ENCODE assay signal across 8 mouse cellular contexts in the genomic region with DNA sequence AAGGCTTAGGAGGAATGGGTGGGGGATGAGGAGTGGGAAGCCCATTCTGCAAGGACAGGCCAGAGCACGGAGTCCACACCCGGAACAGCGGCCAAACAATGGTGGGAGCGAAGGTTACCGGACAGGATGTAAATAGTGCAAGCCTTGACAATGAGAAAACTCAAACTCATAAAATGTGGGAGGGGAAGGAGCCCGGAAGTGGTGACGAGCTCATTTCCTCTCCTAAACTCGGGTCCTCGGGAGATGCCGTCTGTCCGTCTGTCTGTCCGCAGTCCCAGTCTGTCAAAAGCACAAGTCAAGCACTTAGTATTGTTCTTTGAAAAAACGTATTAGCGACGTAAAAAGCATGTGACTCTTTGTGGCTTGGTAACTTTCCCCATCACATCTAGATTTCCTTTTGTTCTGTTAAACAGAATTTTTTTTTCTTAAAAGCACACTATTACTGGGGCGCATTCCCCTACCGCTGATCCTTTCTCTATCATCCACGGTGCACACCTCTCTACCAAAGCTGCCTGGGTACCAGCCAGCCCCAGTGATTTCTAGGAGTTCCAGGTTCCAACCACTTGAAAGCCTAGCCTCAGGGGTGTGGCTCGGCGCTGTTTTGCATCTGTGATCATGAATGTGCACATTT. TPM values are rescaled to one million over a fixed set of nuclear protein-coding genes. Genes with fewer than 3 reads are reported as not detected.
DNase-seq lines count a peak whose midpoint lies in the region; ATAC-seq and TF ChIP-seq lines count a peak whose summit lies in the region.

No protein-coding gene starts in this region.

- no peak overlapping the region for H3K4me3 ChIP-seq in midbrain, postnatal 0 days (ENCODE audit: low read depth, low read length)
- no peak overlapping the region for H3K4me3 ChIP-seq in midbrain, embryonic 16.5 days (ENCODE audit: low read depth, low read length)
- no peak overlapping the region for H3K4me3 ChIP-seq in heart, embryonic 14.5 days (ENCODE audit: control insufficient read depth in 1 of 2, insufficient read depth in 1 of 2, low read depth in 1 of 2, low read length in 2 of 2)

- no peak for TF ChIP-seq CTCF in midbrain, postnatal 0 days (IDR thresholded peaks at IDR 0.05)

- no peak overlapping the region for H3K27ac ChIP-seq in midbrain, postnatal 0 days (ENCODE audit: low read depth, low read length)
- H3K27ac ChIP-seq in midbrain, embryonic 16.5 days (ENCODE audit: low read length), result no peak overlapping the region
- H3K27ac ChIP-seq in heart, embryonic 14.5 days (replicated peaks in 1 of 2; ENCODE audit: control insufficient read depth in 1 of 2, insufficient read depth in 1 of 2, low read depth in 2 of 2, low read length in 2 of 2), result peak overlapping the region; percentile 33 to 42; a peak in 3 of 4 replicates

- no peak for ATAC-seq in midbrain, postnatal 0 days (ENCODE audit: low FRiP score)
- no peak for ATAC-seq in midbrain, embryonic 16.5 days
- ATAC-seq in heart, embryonic 14.5 days (ENCODE audit: insufficient number of reproducible peaks, insufficient read depth, low FRiP score, low read depth), result 0 out of 2 replicates have a peak, but pooled peaks have one; percentile 42
- ATAC-seq in monocyte, adult 5-6 weeks (replicated peaks; ENCODE audit: insufficient number of reproducible peaks, low FRiP score, low TSS enrichment, poor library complexity, severe bottlenecking), result peak; percentile 42; the same call in 1 of the 2 replicates

- no peak for DNase-seq in midbrain, postnatal 0 days (ENCODE audit: low spot score)
- DNase-seq in kidney, postnatal 4 days, result peak; percentile 68 to 77
- DNase-seq in cerebellum, postnatal 25 days, result no peak
- no peak for DNase-seq in right cerebral cortex, postnatal 36 days (ENCODE audit: low spot score in 2 of 2)
- DNase-seq in frontal cortex, postnatal 25 days (ENCODE audit: low spot score in 2 of 2), result no peak

- 0 out of 2 replicates have a peak overlapping the region, but pooled peaks have one; percentile 2 for H3K4me2 ChIP-seq in midbrain, postnatal 0 days (ENCODE audit: low read depth, low read length, poor library complexity, severe bottlenecking)
- H3K4me2 ChIP-seq in midbrain, embryonic 16.5 days (ENCODE audit: low read length), result no peak overlapping the region
- peak overlapping the region; percentile 36 for H3K4me2 ChIP-seq in heart, embryonic 14.5 days (ENCODE audit: low read length)

- no peak overlapping the region for H3K9ac ChIP-seq in midbrain, postnatal 0 days (replicated peaks; ENCODE audit: low read length, poor library complexity, severe bottlenecking)
- no peak overlapping the region for H3K9ac ChIP-seq in midbrain, embryonic 16.5 days (ENCODE audit: low read depth, low read length)
- peak overlapping the region; percentile 21 for H3K9ac ChIP-seq in heart, embryonic 14.5 days (ENCODE audit: low read length)

- H3K4me1 ChIP-seq in midbrain, postnatal 0 days (ENCODE audit: insufficient read depth, low read length), result no peaks in the 10 kb centered on the region; the same call in 1 of the 2 replicates
- no peaks in the 10 kb centered on the region for H3K4me1 ChIP-seq in midbrain, embryonic 16.5 days (ENCODE audit: control insufficient read depth, insufficient read depth, low read length)
- peaks cover 10 to 17% of the 10 kb centered on the region in 2 experiments for H3K4me1 ChIP-seq in heart, embryonic 14.5 days (ENCODE audit: control insufficient read depth in 2 of 2, insufficient read depth in 2 of 2, low read length in 2 of 2)

- H3K36me3 ChIP-seq in midbrain, postnatal 0 days (ENCODE audit: insufficient read depth, low read length), result no peaks in the 10 kb centered on the region
- H3K36me3 ChIP-seq in midbrain, embryonic 16.5 days (ENCODE audit: control insufficient read depth, insufficient read depth, low read length), result no peaks in the 10 kb centered on the region
- H3K36me3 ChIP-seq in heart, embryonic 14.5 days (ENCODE audit: control insufficient read depth, insufficient read depth, low read length), result no peaks in the 10 kb centered on the region

- no peaks in the 10 kb centered on the region for H3K27me3 ChIP-seq in midbrain, postnatal 0 days (ENCODE audit: insufficient read depth, low read length)
- no peaks in the 10 kb centered on the region for H3K27me3 ChIP-seq in midbrain, embryonic 16.5 days (ENCODE audit: control insufficient read depth, insufficient read depth, low read depth, low read length)
- no peaks in the 10 kb centered on the region; the same call in 1 of the 2 replicates for H3K27me3 ChIP-seq in heart, embryonic 14.5 days (ENCODE audit: control insufficient read depth, insufficient read depth, low read length)

- 75% methylated on average over 20 of the region's 20 CpGs for WGBS in midbrain, postnatal 0 days
- 76% methylated on average over 20 of the region's 20 CpGs for WGBS in midbrain, embryonic 16.5 days
- WGBS in heart, embryonic 14.5 days, result 54% methylated on average over 20 of the region's 20 CpGs

- no peaks in the 10 kb centered on the region for H3K9me3 ChIP-seq in midbrain, postnatal 0 days (ENCODE audit: low read length)
- H3K9me3 ChIP-seq in midbrain, embryonic 16.5 days (replicated peaks; ENCODE audit: control insufficient read depth, low read length, poor library complexity, severe bottlenecking), result no peaks in the 10 kb centered on the region
- no peaks in the 10 kb centered on the region for H3K9me3 ChIP-seq in heart, embryonic 14.5 days (ENCODE audit: control insufficient read depth, low read length)

RNA-seq across cellular contexts. Expression of gene Blm, which starts 48.0 kb away (rescaled TPM):
- total RNA-seq in midbrain, postnatal 0 days (2014; rRNA removed), result 6.4 and 8.4 TPM in 2 replicates
- polyA plus RNA-seq in midbrain, postnatal 0 days (2015; fragmentation: Nextera tagmentation; extraction: Ambion mirVana), result 4.0 and 5.0 TPM in 2 replicates
- 6.8 and 8.7 TPM in 2 replicates for polyA plus RNA-seq in midbrain, embryonic 16.5 days (2015; fragmentation: Nextera tagmentation; extraction: Ambion mirVana)
- polyA plus RNA-seq in heart, embryonic 14.5 days (2014; fragmentation: Nextera tagmentation; extraction: Ambion mirVana), result 16.3 and 16.5 TPM in 2 replicates
- total RNA-seq in monocyte, adult 5-6 weeks (2017), result 14.3 to 17.8 TPM (median 14.4 TPM) in 3 replicates

Comparison
In these comparisons a context has a peak if more than half of its experiments do, and no peak if none do; other contexts are left out.
1. ATAC-seq: peak in heart, embryonic 14.5 days (single experiment) and monocyte, adult 5-6 weeks (single experiment); none in midbrain, postnatal 0 days (single experiment) and midbrain, embryonic 16.5 days (single experiment).
2. DNase-seq: peak in kidney, postnatal 4 days (2 of 2); none in midbrain, postnatal 0 days (single experiment), cerebellum, postnatal 25 days (0 of 2), right cerebral cortex, postnatal 36 days (0 of 2) and frontal cortex, postnatal 25 days (0 of 2).
3. H3K27ac ChIP-seq: peak in heart, embryonic 14.5 days (2 of 2); none in midbrain, postnatal 0 days (single experiment) and midbrain, embryonic 16.5 days (single experiment).